Mouse (Mus musculus): Measurements from ENCODE around the gene Spata5. TPM values are rescaled to one million over a fixed set of nuclear protein-coding genes. Genes with fewer than 3 reads are reported as not detected.

The Spata5 gene
- total and polyA plus RNA-seq, 3 experiments = 35.0 to 52.9 (median 49.7) TPM

- Histone ChIP-seq H3K4me2 (ENCODE audit: insufficient read depth, low read depth, poor library complexity, severe bottlenecking) (no peak overlapping the region), H3K4me1 (ENCODE audit: control insufficient read depth in 1 of 2, insufficient read depth in 2 of 2) (no peaks in the 10 kb centered on the region; a peak in 2 of 4 replicates), H3K27me3 (replicated peaks) (no peaks in the 10 kb centered on the region), H3K36me3 (replicated peaks in 1 of 2; ENCODE audit: control insufficient read depth in 1 of 2, insufficient read depth in 1 of 2, low read length in 1 of 2) (peaks cover 2 to 20% of the 10 kb centered on the region in 2 experiments), H3K9ac (ENCODE audit: insufficient read depth, low read depth) (no peak overlapping the region), H3K4me3 (replicated peaks in 1 of 3; ENCODE audit: low read depth in 2 of 3, low read length in 2 of 3, poor library complexity in 1 of 3) (no peak overlapping the region), H3K27ac (ENCODE audit: insufficient read depth, low read depth) (no peak overlapping the region), H3K9me3 (replicated peaks; ENCODE audit: low read length) (no peaks in the 10 kb centered on the region), H3K79me2 (replicated peaks; ENCODE audit: control insufficient read depth, extremely low read depth, insufficient read depth, poor library complexity, severe bottlenecking) (no peaks in the 10 kb centered on the region)
- in situ Hi-C loops (cut with MboI; ENCODE audit: low pct_ligation_motif_present, low pct_unique_long_range_greater_than_20kb, low sequenced_read_pairs) = no loop called here
- dilution Hi-C loops (cut with MboI; ENCODE audit: extremely low pct_ligation_motif_present, extremely low pct_unique_long_range_greater_than_20kb, low sequenced_read_pairs) = no loop called here
- TF ChIP-seq CTCF (conservative IDR thresholded peaks at IDR 0.05 in 1 of 2, IDR thresholded peaks at IDR 0.05 in 1 of 2; ENCODE audit: low read depth in 2 of 2, low read length in 2 of 2) (peak in 1 of 2 experiments; percentile 58; a peak in 2 of 4 replicates), RAD21 (IDR thresholded peaks at IDR 0.05; ENCODE audit: low read depth, low read length) (peak; percentile 56), SMC3 (IDR thresholded peaks at IDR 0.05; ENCODE audit: low read depth, low read length) (peak; percentile 48), POLR2AphosphoS2 (IDR thresholded peaks at IDR 0.05; ENCODE audit: low read depth, low read length) (no peak)
- no peak for DNase-seq (ENCODE audit: extremely low read depth)
Measured at GRCm38 (mm10) chr3:37472461-37472860, 52.8 kb downstream of the Spata5 start.

GRCm38 (mm10) chr3:37476485-37476884 is 56.8 kb downstream of the Spata5 start:
- Histone ChIP-seq H3K4me3 (replicated peaks in 1 of 3; ENCODE audit: low read depth in 2 of 3, low read length in 2 of 3, poor library complexity in 1 of 3) (no peak overlapping the region), H3K9me3 (replicated peaks; ENCODE audit: low read length) (no peaks in the 10 kb centered on the region), H3K9ac (ENCODE audit: insufficient read depth, low read depth) (peak overlapping the region; percentile 26; the same call in 1 of the 2 replicates), H3K4me2 (ENCODE audit: insufficient read depth, low read depth, poor library complexity, severe bottlenecking) (peak overlapping the region; percentile 78; the same call in 1 of the 2 replicates), H3K79me2 (replicated peaks; ENCODE audit: control insufficient read depth, extremely low read depth, insufficient read depth, poor library complexity, severe bottlenecking) (no peaks in the 10 kb centered on the region), H3K36me3 (replicated peaks in 1 of 2; ENCODE audit: control insufficient read depth in 1 of 2, insufficient read depth in 1 of 2, low read length in 1 of 2) (peaks cover 3 to 7% of the 10 kb centered on the region in 2 experiments), H3K4me1 (ENCODE audit: control insufficient read depth in 1 of 2, insufficient read depth in 2 of 2) (peaks cover 7 to 29% of the 10 kb centered on the region in 2 experiments; a peak in 3 of 4 replicates), H3K27me3 (replicated peaks) (no peaks in the 10 kb centered on the region), H3K27ac (ENCODE audit: insufficient read depth, low read depth) (no peak overlapping the region)
- no peak for DNase-seq (ENCODE audit: extremely low read depth)
- peak; percentile 61 for TF ChIP-seq SIN3A (IDR thresholded peaks at IDR 0.05; ENCODE audit: low read length)
- no peak for TF ChIP-seq POLR2AphosphoS2 (IDR thresholded peaks at IDR 0.05; ENCODE audit: low read depth, low read length)
- no peak for TF ChIP-seq JUN (IDR thresholded peaks at IDR 0.05; ENCODE audit: insufficient read depth, low read depth, low read length)
- peak; percentile 68 for TF ChIP-seq EP300 (IDR thresholded peaks at IDR 0.05; ENCODE audit: low read length)
- TF ChIP-seq ZMIZ1 (IDR thresholded peaks at IDR 0.05; ENCODE audit: low read depth, low read length) = 0 out of 2 replicates have a peak, but pooled peaks have one; percentile 29
- 0 out of 2 replicates have a peak, but pooled peaks have one; percentile 13 for TF ChIP-seq TBP (conservative IDR thresholded peaks at IDR 0.05; ENCODE audit: low read depth, low read length)
- no peak for TF ChIP-seq E2F4 (IDR thresholded peaks at IDR 0.05; ENCODE audit: insufficient replicate concordance, low read depth, low read length)
- peak; percentile 52 for TF ChIP-seq IRF4 (IDR thresholded peaks at IDR 0.05; ENCODE audit: low read depth, low read length)
- dilution Hi-C loops (cut with MboI; ENCODE audit: extremely low pct_ligation_motif_present, extremely low pct_unique_long_range_greater_than_20kb, low sequenced_read_pairs) (no loop called here), in situ Hi-C loops (cut with MboI; ENCODE audit: low pct_ligation_motif_present, low pct_unique_long_range_greater_than_20kb, low sequenced_read_pairs) (loop anchor here (25.0 kb wide), 1 partner anchor 736 kb away; no protein-coding TSS in a partner anchor)

- H3K27me3 ChIP-seq (replicated peaks) = no peaks in the 10 kb centered on the region
- H3K4me3 ChIP-seq (replicated peaks in 1 of 3; ENCODE audit: low read depth in 2 of 3, low read length in 2 of 3, poor library complexity in 1 of 3) = peak overlapping the region; percentile 39 to 60 (median 59)
- in situ Hi-C loops (cut with MboI; ENCODE audit: low pct_ligation_motif_present, low pct_unique_long_range_greater_than_20kb, low sequenced_read_pairs) = loop anchor here (25.0 kb wide), 1 partner anchor 735 kb away; no protein-coding TSS in a partner anchor
- H3K27ac ChIP-seq (ENCODE audit: insufficient read depth, low read depth) = no peak overlapping the region
- peak; percentile 69 for TF ChIP-seq IRF4 (IDR thresholded peaks at IDR 0.05; ENCODE audit: low read depth, low read length)
- TF ChIP-seq JUN (IDR thresholded peaks at IDR 0.05; ENCODE audit: insufficient read depth, low read depth, low read length) = no peak
- TF ChIP-seq RCOR1 (conservative IDR thresholded peaks at IDR 0.05; ENCODE audit: low read depth, low read length) = 0 out of 2 replicates have a peak, but pooled peaks have one; percentile 41
- TF ChIP-seq JUND (conservative IDR thresholded peaks at IDR 0.05; ENCODE audit: low read depth, low read length) = 0 out of 2 replicates have a peak, but pooled peaks have one; percentile 14
- TF ChIP-seq EP300 (IDR thresholded peaks at IDR 0.05; ENCODE audit: low read length) = peak; percentile 64
- no peaks in the 10 kb centered on the region for H3K9me3 ChIP-seq (replicated peaks; ENCODE audit: low read length)
- dilution Hi-C loops (cut with MboI; ENCODE audit: extremely low pct_ligation_motif_present, extremely low pct_unique_long_range_greater_than_20kb, low sequenced_read_pairs) = no loop called here
- H3K79me2 ChIP-seq (replicated peaks; ENCODE audit: control insufficient read depth, extremely low read depth, insufficient read depth, poor library complexity, severe bottlenecking) = no peaks in the 10 kb centered on the region
- peak overlapping the region; percentile 74 for H3K9ac ChIP-seq (ENCODE audit: insufficient read depth, low read depth)
- H3K4me1 ChIP-seq (ENCODE audit: control insufficient read depth in 1 of 2, insufficient read depth in 2 of 2) = peaks cover 7 to 29% of the 10 kb centered on the region in 2 experiments; a peak in 3 of 4 replicates
- DNase-seq (ENCODE audit: extremely low read depth) = no peak
- H3K36me3 ChIP-seq (replicated peaks in 1 of 2; ENCODE audit: control insufficient read depth in 1 of 2, insufficient read depth in 1 of 2, low read length in 1 of 2) = peaks cover 3% of the 10 kb centered on the region in 2 experiments
- H3K4me2 ChIP-seq (ENCODE audit: insufficient read depth, low read depth, poor library complexity, severe bottlenecking) = peak overlapping the region; percentile 84
Measured at GRCm38 (mm10) chr3:37477438-37478188, 57.9 kb downstream of the Spata5 start.
